Mouse (Mus musculus): ENCODE measurements at regions not wholly inside any gene's neighbourhood (a gene's known extent, or its start where the extent isn't known, plus 50 kb on each side); places are given as distances from the start of the nearest gene placed in this dataset.

- WGBS = 85% methylated on average over 3 of the region's 3 CpGs
- no peak overlapping the region for H3K9ac ChIP-seq
- H3K27me3 ChIP-seq (replicated peaks) = no peaks in the 10 kb centered on the region
- H3K4me2 ChIP-seq (replicated peaks) = no peak overlapping the region
- H3K4me1 ChIP-seq (replicated peaks) = 0 out of 2 replicates have a peak, but pooled peaks cover 2% of the 10 kb centered on the region
- H3K9me3 ChIP-seq = no peaks in the 10 kb centered on the region
- H3K36me3 ChIP-seq = no peaks in the 10 kb centered on the region
- no peak for ATAC-seq
- H3K27ac ChIP-seq = no peak overlapping the region
- no peak overlapping the region for H3K4me3 ChIP-seq (replicated peaks)
Measured at GRCm38 (mm10) chr4:34237791-34238190, 187.8 kb upstream of the Spaca1 start.

GRCm38 (mm10) chr4:34239624-34240023, 189.6 kb upstream of the Spaca1 start:
- Histone ChIP-seq H3K27ac (no peak overlapping the region), H3K9me3 (no peaks in the 10 kb centered on the region), H3K36me3 (no peaks in the 10 kb centered on the region), H3K9ac (no peak overlapping the region), H3K4me1 (replicated peaks) (0 out of 2 replicates have a peak, but pooled peaks cover 2% of the 10 kb centered on the region), H3K4me3 (replicated peaks) (no peak overlapping the region), H3K27me3 (replicated peaks) (no peaks in the 10 kb centered on the region), H3K4me2 (replicated peaks) (no peak overlapping the region)
- ATAC-seq = no peak
- 45% methylated on average over 3 of the region's 3 CpGs for WGBS

- Histone ChIP-seq H3K9ac (no peak overlapping the region), H3K4me2 (replicated peaks) (no peak overlapping the region), H3K4me1 (replicated peaks) (0 out of 2 replicates have a peak, but pooled peaks cover 2% of the 10 kb centered on the region), H3K9me3 (no peaks in the 10 kb centered on the region), H3K27ac (no peak overlapping the region), H3K36me3 (no peaks in the 10 kb centered on the region), H3K27me3 (replicated peaks) (no peaks in the 10 kb centered on the region), H3K4me3 (replicated peaks) (no peak overlapping the region)
- 38% methylated on average over 7 of the region's 7 CpGs for WGBS
- no peak for ATAC-seq
Measured at GRCm38 (mm10) chr4:34241060-34241571, 191.1 kb upstream of the Spaca1 start.

GRCm38 (mm10) chr4:34241673-34242072, 191.7 kb upstream of the Spaca1 start:
- 63% methylated on average over 3 of the region's 3 CpGs for WGBS

GRCm38 (mm10) chr4:34259444-34259843, 209.5 kb upstream of the Spaca1 start:
- no peak overlapping the region for H3K9ac ChIP-seq
- H3K4me1 ChIP-seq (replicated peaks) = no peaks in the 10 kb centered on the region
- H3K9me3 ChIP-seq = no peaks in the 10 kb centered on the region
- no peaks in the 10 kb centered on the region for H3K27me3 ChIP-seq (replicated peaks)
- ATAC-seq = no peak
- no peak overlapping the region for H3K4me3 ChIP-seq (replicated peaks)
- no peak overlapping the region for H3K27ac ChIP-seq
- no peaks in the 10 kb centered on the region for H3K36me3 ChIP-seq
- no peak overlapping the region for H3K4me2 ChIP-seq (replicated peaks)

More at GRCm38 (mm10) chr4:34241673-34242072, 191.7 kb upstream of the Spaca1 start:
- H3K27ac ChIP-seq = no peak overlapping the region
- H3K4me3 ChIP-seq (replicated peaks) = no peak overlapping the region
- H3K4me2 ChIP-seq (replicated peaks) = no peak overlapping the region
- no peak for ATAC-seq
- no peaks in the 10 kb centered on the region for H3K9me3 ChIP-seq
- H3K36me3 ChIP-seq = no peaks in the 10 kb centered on the region
- 0 out of 2 replicates have a peak, but pooled peaks cover 2% of the 10 kb centered on the region for H3K4me1 ChIP-seq (replicated peaks)
- no peaks in the 10 kb centered on the region for H3K27me3 ChIP-seq (replicated peaks)
- no peak overlapping the region for H3K9ac ChIP-seq

GRCm38 (mm10) chr4:34260468-34260867, 210.5 kb upstream of the Spaca1 start:
- H3K4me2 ChIP-seq (replicated peaks) = no peak overlapping the region
- H3K36me3 ChIP-seq = no peaks in the 10 kb centered on the region
- no peak overlapping the region for H3K27ac ChIP-seq
- no peak overlapping the region for H3K9ac ChIP-seq
- ATAC-seq = no peak
- H3K4me1 ChIP-seq (replicated peaks) = no peaks in the 10 kb centered on the region
- no peaks in the 10 kb centered on the region for H3K9me3 ChIP-seq
- 91% methylated on average over 4 of the region's 4 CpGs for WGBS
- no peak overlapping the region for H3K4me3 ChIP-seq (replicated peaks)
- H3K27me3 ChIP-seq (replicated peaks) = no peaks in the 10 kb centered on the region

- Histone ChIP-seq H3K4me1 (replicated peaks) (no peaks in the 10 kb centered on the region), H3K9me3 (no peaks in the 10 kb centered on the region), H3K27me3 (replicated peaks) (no peaks in the 10 kb centered on the region), H3K36me3 (no peaks in the 10 kb centered on the region), H3K27ac (no peak overlapping the region), H3K9ac (no peak overlapping the region), H3K4me3 (replicated peaks) (no peak overlapping the region), H3K4me2 (replicated peaks) (no peak overlapping the region)
- 64% methylated on average over 6 of the region's 6 CpGs for WGBS
- ATAC-seq = no peak
Measured at GRCm38 (mm10) chr4:34261809-34262208, 211.8 kb upstream of the Spaca1 start.

GRCm38 (mm10) chr4:34264431-34264830, 214.4 kb upstream of the Spaca1 start:
- Histone ChIP-seq H3K9me3 (no peaks in the 10 kb centered on the region), H3K4me1 (replicated peaks) (no peaks in the 10 kb centered on the region), H3K27me3 (replicated peaks) (no peaks in the 10 kb centered on the region), H3K36me3 (no peaks in the 10 kb centered on the region), H3K27ac (no peak overlapping the region), H3K4me3 (replicated peaks) (no peak overlapping the region), H3K4me2 (replicated peaks) (no peak overlapping the region), H3K9ac (no peak overlapping the region)
- ATAC-seq = no peak
- WGBS = 89% methylated on average over 5 of the region's 5 CpGs

- no peak for ATAC-seq
- H3K27me3 ChIP-seq (replicated peaks) = no peaks in the 10 kb centered on the region
- no peak overlapping the region for H3K9ac ChIP-seq
- no peak overlapping the region for H3K4me2 ChIP-seq (replicated peaks)
- no peak overlapping the region for H3K27ac ChIP-seq
- no peaks in the 10 kb centered on the region for H3K4me1 ChIP-seq (replicated peaks)
- WGBS = 57% methylated on average over 3 of the region's 3 CpGs
- H3K36me3 ChIP-seq = no peaks in the 10 kb centered on the region
- no peak overlapping the region for H3K4me3 ChIP-seq (replicated peaks)
- no peaks in the 10 kb centered on the region for H3K9me3 ChIP-seq
Measured at GRCm38 (mm10) chr4:34274316-34274715, 224.3 kb upstream of the Spaca1 start.

- Histone ChIP-seq H3K4me2 (replicated peaks) (no peak overlapping the region), H3K4me3 (replicated peaks) (no peak overlapping the region), H3K27me3 (replicated peaks) (no peaks in the 10 kb centered on the region), H3K9ac (no peak overlapping the region), H3K4me1 (replicated peaks) (no peaks in the 10 kb centered on the region), H3K9me3 (no peaks in the 10 kb centered on the region), H3K36me3 (no peaks in the 10 kb centered on the region), H3K27ac (no peak overlapping the region)
- ATAC-seq = no peak
Measured at GRCm38 (mm10) chr4:34275372-34275771, 225.4 kb upstream of the Spaca1 start.

GRCm38 (mm10) chr4:34302504-34303108, 248.1 kb upstream of the Akirin2 start:
- Histone ChIP-seq H3K4me3 (replicated peaks) (no peak overlapping the region), H3K4me2 (replicated peaks) (no peak overlapping the region), H3K9ac (no peak overlapping the region), H3K4me1 (replicated peaks) (no peaks in the 10 kb centered on the region), H3K27ac (no peak overlapping the region), H3K27me3 (replicated peaks) (no peaks in the 10 kb centered on the region), H3K36me3 (no peaks in the 10 kb centered on the region), H3K9me3 (no peaks in the 10 kb centered on the region)
- 39% methylated on average over 4 of the region's 4 CpGs for WGBS
- no peak for ATAC-seq

GRCm38 (mm10) chr4:34308921-34309563, 241.7 kb upstream of the Akirin2 start:
- 63% methylated on average over 8 of the region's 8 CpGs for WGBS
- no peaks in the 10 kb centered on the region for H3K27me3 ChIP-seq (replicated peaks)
- H3K27ac ChIP-seq = no peak overlapping the region
- H3K4me1 ChIP-seq (replicated peaks) = no peaks in the 10 kb centered on the region
- no peak for ATAC-seq
- no peak overlapping the region for H3K4me2 ChIP-seq (replicated peaks)
- no peak overlapping the region for H3K4me3 ChIP-seq (replicated peaks)
- H3K9ac ChIP-seq = no peak overlapping the region
- no peaks in the 10 kb centered on the region for H3K36me3 ChIP-seq
- H3K9me3 ChIP-seq = no peaks in the 10 kb centered on the region

GRCm38 (mm10) chr4:34310061-34310642, 240.6 kb upstream of the Akirin2 start:
- no peak for ATAC-seq
- Histone ChIP-seq H3K36me3 (no peaks in the 10 kb centered on the region), H3K4me1 (replicated peaks) (no peaks in the 10 kb centered on the region), H3K27ac (no peak overlapping the region), H3K27me3 (replicated peaks) (no peaks in the 10 kb centered on the region), H3K9ac (no peak overlapping the region), H3K4me2 (replicated peaks) (no peak overlapping the region), H3K9me3 (no peaks in the 10 kb centered on the region), H3K4me3 (replicated peaks) (no peak overlapping the region)
- WGBS = 33% methylated on average over 5 of the region's 5 CpGs

Data from intestine, embryonic 15.5 days (tissue).